Comparison of ENCODE assay signal across 26 mouse cellular contexts in the genomic region with DNA sequence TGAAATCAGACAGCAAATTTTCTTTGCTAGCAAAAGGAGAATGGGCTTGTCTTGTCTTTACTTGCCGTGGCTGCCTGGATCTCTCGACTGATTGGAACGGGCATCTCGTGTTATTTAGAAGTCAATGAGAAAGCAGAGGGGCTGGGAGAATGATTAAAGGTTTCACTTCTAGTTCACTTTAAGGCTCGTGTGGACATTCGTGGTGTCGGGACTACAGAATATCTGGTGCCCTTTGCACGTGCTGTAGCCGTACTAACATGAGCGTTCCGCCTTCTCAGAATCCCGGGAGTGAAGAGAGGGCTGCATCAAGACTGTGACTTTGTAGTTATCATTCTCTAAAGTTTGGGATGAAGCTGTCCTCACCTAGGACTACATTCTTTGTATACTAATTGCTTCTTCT. TPM values are rescaled to one million over a fixed set of nuclear protein-coding genes. Genes with fewer than 3 reads are reported as not detected.
DNase-seq lines count a peak whose midpoint lies in the region; ATAC-seq and TF ChIP-seq lines count a peak whose summit lies in the region.
"Had no signal": no experiment of that assay in that cellular context is flagged by ENCODE, and none has a peak within 500 bp of the region (broad histone marks: within the 10 kb centered on the region; RNA-seq: fewer than 3 reads in every experiment).

No protein-coding gene starts in this region.

- H3K4me2 ChIP-seq in lung, embryonic 14.5 days, result no peak overlapping the region
- no peak overlapping the region for H3K4me2 ChIP-seq in embryonic facial prominence, embryonic 14.5 days (ENCODE audit: low read depth, low read length)
- H3K4me2 ChIP-seq: heart, embryonic 11.5 days; hindbrain, embryonic 15.5 days; liver, embryonic 12.5 days; lung, embryonic 15.5 days; midbrain, embryonic 12.5 days; neural tube, embryonic 15.5 days had no signal

- WGBS in lung, embryonic 14.5 days, result 67% methylated on average over 12 of the region's 12 CpGs
- WGBS in embryonic facial prominence, embryonic 14.5 days, result 64% methylated on average over 12 of the region's 12 CpGs

- ATAC-seq in lung, embryonic 14.5 days (ENCODE audit: insufficient read depth), result no peak
- ATAC-seq in embryonic facial prominence, embryonic 14.5 days (ENCODE audit: low read depth), result no peak
- ATAC-seq: liver, embryonic 12.5 days had no signal

- DNase-seq in embryo, embryonic 9.5 days (ENCODE audit: extremely low spot score), result peak; percentile 4
- DNase-seq in embryo, embryonic 10 days (ENCODE audit: low spot score), result no peak
- DNase-seq in lung, embryonic 14.5 days, result peak; percentile 5
- no peak for DNase-seq in lung, postnatal 4 days
- peak; percentile 7 for DNase-seq in embryonic facial prominence, embryonic 14.5 days (ENCODE audit: low spot score)
- DNase-seq in splenic B cell, adult 2 months (ENCODE audit: low read depth, low spot score), result peak; percentile 7
- no peak for DNase-seq in spleen, postnatal 10 days (ENCODE audit: low spot score in 2 of 2)
- no peak for DNase-seq in kidney, postnatal 10 days
- DNase-seq: adrenal gland, adult 2 months; cerebellum, adult 2 months; cerebellum, postnatal 36 days; gastrocnemius, postnatal 36 days; heart, postnatal 10 days; kidney, adult 11 months; layer of hippocampus, postnatal 36 days; thymus, postnatal 25 days had no signal

- no peaks in the 10 kb centered on the region for H3K27me3 ChIP-seq in lung, embryonic 14.5 days (ENCODE audit: insufficient read depth, low read length)
- no peaks in the 10 kb centered on the region for H3K27me3 ChIP-seq in embryonic facial prominence, embryonic 14.5 days (replicated peaks; ENCODE audit: control insufficient read depth, insufficient read depth, low read length)
- H3K27me3 ChIP-seq in splenic B cell, adult 2 months (ENCODE audit: control insufficient read depth, insufficient read depth, low read length, poor library complexity, severe bottlenecking), result no peaks in the 10 kb centered on the region
- H3K27me3 ChIP-seq: hindbrain, embryonic 15.5 days; liver, embryonic 12.5 days; lung, embryonic 15.5 days; midbrain, embryonic 12.5 days; neural tube, embryonic 15.5 days had no signal

- no peaks in the 10 kb centered on the region for H3K4me1 ChIP-seq in lung, embryonic 14.5 days (ENCODE audit: insufficient read depth)
- no peaks in the 10 kb centered on the region for H3K4me1 ChIP-seq in embryonic facial prominence, embryonic 14.5 days (ENCODE audit: control insufficient read depth, insufficient read depth, low read length)
- H3K4me1 ChIP-seq: hindbrain, embryonic 15.5 days; liver, embryonic 12.5 days; lung, embryonic 15.5 days; midbrain, embryonic 12.5 days; neural tube, embryonic 15.5 days had no signal

- no peak for TF ChIP-seq CTCF in lung, embryonic 14.5 days (IDR thresholded peaks at IDR 0.05; ENCODE audit: low read depth)

- peaks cover 38% of the 10 kb centered on the region for H3K9me3 ChIP-seq in lung, embryonic 14.5 days (ENCODE audit: low read depth, low read length)
- peaks cover 79% of the 10 kb centered on the region for H3K9me3 ChIP-seq in embryonic facial prominence, embryonic 14.5 days (ENCODE audit: control insufficient read depth, low read length)

- no peak overlapping the region for H3K27ac ChIP-seq in lung, embryonic 14.5 days (ENCODE audit: low read depth)
- no peak overlapping the region for H3K27ac ChIP-seq in embryonic facial prominence, embryonic 14.5 days (replicated peaks; ENCODE audit: low read depth, low read length)
- H3K27ac ChIP-seq: hindbrain, embryonic 15.5 days; kidney, postnatal 0 days; liver, embryonic 12.5 days; lung, embryonic 15.5 days; midbrain, embryonic 12.5 days; neural tube, embryonic 15.5 days had no signal

- no peak overlapping the region for H3K9ac ChIP-seq in lung, embryonic 14.5 days
- H3K9ac ChIP-seq in embryonic facial prominence, embryonic 14.5 days (ENCODE audit: low read depth, low read length), result no peak overlapping the region
- H3K9ac ChIP-seq: hindbrain, embryonic 15.5 days; liver, embryonic 12.5 days; lung, embryonic 15.5 days; midbrain, embryonic 12.5 days; neural tube, embryonic 15.5 days had no signal

- H3K4me3 ChIP-seq in lung, embryonic 14.5 days (ENCODE audit: low read depth, low read length), result no peak overlapping the region
- H3K4me3 ChIP-seq in embryonic facial prominence, embryonic 14.5 days (ENCODE audit: low read depth, low read length), result no peak overlapping the region
- H3K4me3 ChIP-seq: erythroblast, embryonic 14.5 days; hindbrain, embryonic 15.5 days; liver, embryonic 12.5 days; lung, embryonic 15.5 days; midbrain, embryonic 12.5 days; neural tube, embryonic 15.5 days had no signal

- H3K36me3 ChIP-seq in lung, embryonic 14.5 days (ENCODE audit: insufficient read depth), result no peaks in the 10 kb centered on the region
- H3K36me3 ChIP-seq in embryonic facial prominence, embryonic 14.5 days (ENCODE audit: control insufficient read depth, insufficient read depth, low read length), result no peaks in the 10 kb centered on the region
- no peaks in the 10 kb centered on the region for H3K36me3 ChIP-seq in splenic B cell, adult 2 months (ENCODE audit: control insufficient read depth, insufficient read depth, low read length, poor library complexity, severe bottlenecking)
- H3K36me3 ChIP-seq: hindbrain, embryonic 15.5 days; liver, embryonic 12.5 days; lung, embryonic 15.5 days; midbrain, embryonic 12.5 days; neural tube, embryonic 15.5 days had no signal

RNA-seq across cellular contexts. Expression of gene Trpm8, which starts 29.7 kb away (rescaled TPM):
- 0.18 TPM in 1 of 2 replicates, not detected in the other for polyA plus RNA-seq in lung, embryonic 14.5 days (2014; fragmentation: Nextera tagmentation; extraction: Ambion mirVana)
- polyA plus RNA-seq in embryonic facial prominence, embryonic 14.5 days (2014; fragmentation: Nextera tagmentation; extraction: Ambion mirVana), result 0.07 TPM in 1 of 2 replicates, not detected in the other
- polyA plus RNA-seq: adrenal gland, adult 2 months; embryonic facial prominence, embryonic 11.5 days; erythroblast, embryonic 14.5 days; forebrain, embryonic 14.5 days; kidney, postnatal 0 days; liver, embryonic 12.5 days; midbrain, embryonic 12.5 days had no signal

RNA-seq across cellular contexts. Expression of gene Hjurp, which starts 29.7 kb away (rescaled TPM):
- polyA plus RNA-seq in lung, embryonic 14.5 days (2014; fragmentation: Nextera tagmentation; extraction: Ambion mirVana), result 215 and 225 TPM in 2 replicates
- 110 and 137 TPM in 2 replicates for polyA plus RNA-seq in embryonic facial prominence, embryonic 14.5 days (2014; fragmentation: Nextera tagmentation; extraction: Ambion mirVana)

Comparison
In these comparisons a context has a peak if more than half of its experiments do, and no peak if none do; other contexts are left out.
1. DNase-seq: peak in embryo, embryonic 9.5 days (single experiment), lung, embryonic 14.5 days (single experiment), embryonic facial prominence, embryonic 14.5 days (single experiment) and splenic B cell, adult 2 months (single experiment); none in embryo, embryonic 10 days (single experiment), lung, postnatal 4 days (0 of 2), spleen, postnatal 10 days (0 of 2) and kidney, postnatal 10 days (single experiment).